Mouse (Mus musculus) T-helper 17 cell (primary cell): ENCODE measurements at regions not wholly inside any gene's neighbourhood (a gene's known extent, or its start where the extent isn't known, plus 50 kb on each side); places are given as distances from the start of the nearest gene placed in this dataset.

Source experiments
- in situ Hi-C, 2 experiments: fragments of 300-600 bp; cut with MboI, MseI; formaldehyde crosslinking; loops; 1 replicate in 1 of 2; 2 replicates in 1 of 2; pipeline ENCODE4 v1.15.1; 2025; ENCODE audit warnings: high pct_unique_total_duplicates in 2 of 2

- in situ Hi-C loops, result no loop called here
Measured at GRCm38 (mm10) chr13:80946034-80946433, 62.9 kb downstream of the Arrdc3 start.

- in situ Hi-C loops, result no loop called here
Measured at GRCm38 (mm10) chr13:80947705-80948104, 64.5 kb downstream of the Arrdc3 start.

GRCm38 (mm10) chr13:80949133-80949697 is 66.0 kb downstream of the Arrdc3 start:
- in situ Hi-C loops, result no loop called here

- in situ Hi-C loops, result no loop called here
Measured at GRCm38 (mm10) chr13:80950239-80950638, 67.1 kb downstream of the Arrdc3 start.

- in situ Hi-C loops, result no loop called here
Measured at GRCm38 (mm10) chr13:80950803-80951202, 67.6 kb downstream of the Arrdc3 start.

GRCm38 (mm10) chr13:80951327-80951726 is 68.1 kb downstream of the Arrdc3 start:
- in situ Hi-C loops, result no loop called here

GRCm38 (mm10) chr13:80952851-80953250 is 69.7 kb downstream of the Arrdc3 start:
- in situ Hi-C loops, result no loop called here

- in situ Hi-C loops, result no loop called here
Measured at GRCm38 (mm10) chr13:80954059-80954645, 71.0 kb downstream of the Arrdc3 start.

- in situ Hi-C loops, result no loop called here
Measured at GRCm38 (mm10) chr13:80956966-80957365, 73.8 kb downstream of the Arrdc3 start.

GRCm38 (mm10) chr13:80957419-80958139 is 74.4 kb downstream of the Arrdc3 start:
- in situ Hi-C loops, result no loop called here

- in situ Hi-C loops, result no loop called here
Measured at GRCm38 (mm10) chr13:80959763-80960162, 76.6 kb downstream of the Arrdc3 start.

GRCm38 (mm10) chr13:80961985-80962617 is 78.9 kb downstream of the Arrdc3 start:
- in situ Hi-C loops, result no loop called here

GRCm38 (mm10) chr13:80962789-80963590 is 79.8 kb downstream of the Arrdc3 start:
- in situ Hi-C loops, result no loop called here

- in situ Hi-C loops, result no loop called here
Measured at GRCm38 (mm10) chr13:80963591-80963940, 80.4 kb downstream of the Arrdc3 start.

GRCm38 (mm10) chr13:80971664-80972063 is 88.5 kb downstream of the Arrdc3 start:
- in situ Hi-C loops, result loop anchor here in 1 of 2 experiments (10.0 kb wide), 1 partner anchor 193 kb away; no protein-coding TSS in a partner anchor

- in situ Hi-C loops, result loop anchor here in 1 of 2 experiments (10.0 kb wide), 1 partner anchor 190 kb away; no protein-coding TSS in a partner anchor
Measured at GRCm38 (mm10) chr13:80974424-80974823, 91.2 kb downstream of the Arrdc3 start.

- in situ Hi-C loops, result loop anchor here in 1 of 2 experiments (10.0 kb wide), 1 partner anchor 188 kb away; no protein-coding TSS in a partner anchor
Measured at GRCm38 (mm10) chr13:80977266-80977665, 94.1 kb downstream of the Arrdc3 start.

GRCm38 (mm10) chr13:80981201-80981600 is 98.0 kb downstream of the Arrdc3 start:
- in situ Hi-C loops, result no loop called here

- in situ Hi-C loops, result no loop called here
Measured at GRCm38 (mm10) chr13:80986657-80987056, 103.5 kb downstream of the Arrdc3 start.

- in situ Hi-C loops, result no loop called here
Measured at GRCm38 (mm10) chr13:80989756-80990155, 106.6 kb downstream of the Arrdc3 start.

- in situ Hi-C loops, result no loop called here
Measured at GRCm38 (mm10) chr13:80992342-80992741, 109.2 kb downstream of the Arrdc3 start.
